Mouse (Mus musculus): ENCODE data around the gene Rassf8. TPM values are rescaled to one million over a fixed set of nuclear protein-coding genes. Genes with fewer than 3 reads are reported as not detected.
A peak's percentile ranks its signal among the peaks of the same experiment; 100 is the strongest.

Gene Rassf8
- polyA plus RNA-seq, 1 experiment from 2014 or later: 2.4 TPM

DNA sequence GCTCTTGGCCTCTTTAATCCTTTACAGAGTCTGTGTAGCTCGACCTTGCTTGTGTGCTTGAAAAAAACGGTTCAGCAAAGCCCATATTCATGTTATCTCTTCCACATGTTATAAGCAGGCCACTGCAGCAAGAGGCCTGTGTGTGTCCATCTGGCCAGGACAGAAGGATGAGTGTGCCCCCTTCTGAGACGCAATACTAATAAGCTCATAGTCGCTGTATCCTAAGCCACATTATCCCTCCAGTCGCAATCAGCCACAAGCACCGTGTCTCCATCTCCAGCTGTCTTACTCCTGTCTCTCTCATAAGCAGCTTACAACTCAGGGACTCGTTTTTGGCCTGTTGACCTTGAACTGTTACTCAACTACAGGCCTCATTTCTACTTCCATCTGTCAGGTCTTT lies 24.0 kb upstream of the Rassf8 start:
- no peak overlapping the region for H3K27ac ChIP-seq (ENCODE audit: low read depth, low read length)
- ATAC-seq (no peak), DNase-seq (ENCODE audit: low spot score) (no peak)
- WGBS: 77% methylated on average over 7 of the region's 7 CpGs
- no peak overlapping the region for H3K4me2 ChIP-seq (ENCODE audit: low read length)
- H3K9ac ChIP-seq (ENCODE audit: low read length): no peak overlapping the region
- no peaks in the 10 kb centered on the region for H3K9me3 ChIP-seq (replicated peaks; ENCODE audit: control insufficient read depth, low read length)
- H3K27me3 ChIP-seq (replicated peaks; ENCODE audit: control insufficient read depth, insufficient read depth, low read length): no peaks in the 10 kb centered on the region
- no peaks in the 10 kb centered on the region for H3K36me3 ChIP-seq (ENCODE audit: control insufficient read depth, insufficient read depth, low read length)
- no peaks in the 10 kb centered on the region for H3K4me1 ChIP-seq (ENCODE audit: control insufficient read depth, insufficient read depth, low read length)
- no peak overlapping the region for H3K4me3 ChIP-seq (ENCODE audit: low read depth, low read length)

DNA sequence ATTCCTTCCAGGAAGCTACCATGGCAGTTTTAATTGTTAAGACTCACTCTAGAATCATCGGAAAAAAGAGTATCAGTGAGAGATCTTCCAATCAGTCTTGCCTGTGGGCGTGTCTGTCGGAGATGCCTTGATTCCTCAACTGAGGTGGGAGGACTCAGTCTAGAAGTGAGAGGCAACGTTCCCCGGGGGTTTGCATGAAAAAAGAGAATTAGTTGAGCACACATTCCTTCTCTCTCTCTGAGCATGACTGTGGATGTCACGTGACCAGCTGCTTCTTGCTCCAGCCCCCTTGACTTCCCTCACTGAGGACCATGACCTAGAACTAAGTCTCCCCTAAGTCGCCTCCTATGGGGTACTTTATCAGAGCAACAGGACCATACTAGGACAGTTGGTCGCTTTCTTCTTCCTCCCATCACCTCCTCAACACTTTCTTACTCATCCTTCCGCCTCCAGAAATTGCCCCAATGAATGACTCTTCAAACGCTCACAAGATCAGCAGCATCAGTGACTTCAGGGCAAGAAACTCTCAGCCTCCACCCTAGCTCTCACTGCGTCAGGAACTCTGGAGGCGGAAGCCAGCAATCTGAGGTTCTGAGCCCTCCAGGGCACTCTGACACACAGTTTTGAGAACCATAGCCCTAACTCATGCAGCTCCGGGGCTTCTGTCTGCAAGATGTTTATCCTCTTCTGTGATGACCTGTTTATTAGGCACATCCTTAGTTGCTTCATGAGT lies 23.3 kb upstream of the Rassf8 start:
- no peak overlapping the region for H3K27ac ChIP-seq (ENCODE audit: low read depth, low read length)
- H3K4me1 ChIP-seq (ENCODE audit: control insufficient read depth, insufficient read depth, low read length): no peaks in the 10 kb centered on the region
- WGBS: 85% methylated on average over 13 of the region's 13 CpGs
- DNase-seq (ENCODE audit: low spot score): no peak
- H3K4me2 ChIP-seq (ENCODE audit: low read length): no peak overlapping the region
- no peak for ATAC-seq
- H3K9me3 ChIP-seq (replicated peaks; ENCODE audit: control insufficient read depth, low read length): no peaks in the 10 kb centered on the region
- no peak overlapping the region for H3K4me3 ChIP-seq (ENCODE audit: low read depth, low read length)
- no peaks in the 10 kb centered on the region for H3K36me3 ChIP-seq (ENCODE audit: control insufficient read depth, insufficient read depth, low read length)
- H3K9ac ChIP-seq (ENCODE audit: low read length): no peak overlapping the region
- no peaks in the 10 kb centered on the region for H3K27me3 ChIP-seq (replicated peaks; ENCODE audit: control insufficient read depth, insufficient read depth, low read length)

DNA sequence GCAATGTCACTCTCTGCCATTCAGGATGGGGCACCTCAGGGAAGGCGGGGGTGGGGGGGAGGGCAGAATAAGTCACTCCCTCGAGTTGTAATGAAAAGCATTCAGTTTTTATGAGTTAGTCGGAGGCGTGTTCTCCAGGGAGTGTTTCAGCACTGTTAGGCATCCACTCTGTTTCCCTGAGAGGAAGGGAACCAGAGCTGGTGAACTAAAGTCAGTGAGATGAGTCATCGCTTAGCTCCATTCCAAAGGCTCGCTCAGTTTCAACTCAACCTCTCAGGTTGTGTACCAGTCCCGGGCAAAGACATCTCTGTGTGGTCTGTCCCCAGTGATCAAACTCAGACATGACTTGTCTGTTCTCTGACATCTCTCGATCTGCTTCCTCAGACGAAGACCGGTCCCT lies 20.7 kb upstream of the Rassf8 start:
- Histone ChIP-seq H3K36me3 (ENCODE audit: control insufficient read depth, insufficient read depth, low read length) (no peaks in the 10 kb centered on the region), H3K4me2 (ENCODE audit: low read length) (no peak overlapping the region), H3K9me3 (replicated peaks; ENCODE audit: control insufficient read depth, low read length) (no peaks in the 10 kb centered on the region), H3K4me3 (ENCODE audit: low read depth, low read length) (no peak overlapping the region), H3K27me3 (replicated peaks; ENCODE audit: control insufficient read depth, insufficient read depth, low read length) (no peaks in the 10 kb centered on the region), H3K9ac (ENCODE audit: low read length) (no peak overlapping the region), H3K4me1 (ENCODE audit: control insufficient read depth, insufficient read depth, low read length) (no peaks in the 10 kb centered on the region), H3K27ac (ENCODE audit: low read depth, low read length) (no peak overlapping the region)
- WGBS: 89% methylated on average over 10 of the region's 10 CpGs
- DNase-seq (ENCODE audit: low spot score): no peak
- no peak for ATAC-seq

DNA sequence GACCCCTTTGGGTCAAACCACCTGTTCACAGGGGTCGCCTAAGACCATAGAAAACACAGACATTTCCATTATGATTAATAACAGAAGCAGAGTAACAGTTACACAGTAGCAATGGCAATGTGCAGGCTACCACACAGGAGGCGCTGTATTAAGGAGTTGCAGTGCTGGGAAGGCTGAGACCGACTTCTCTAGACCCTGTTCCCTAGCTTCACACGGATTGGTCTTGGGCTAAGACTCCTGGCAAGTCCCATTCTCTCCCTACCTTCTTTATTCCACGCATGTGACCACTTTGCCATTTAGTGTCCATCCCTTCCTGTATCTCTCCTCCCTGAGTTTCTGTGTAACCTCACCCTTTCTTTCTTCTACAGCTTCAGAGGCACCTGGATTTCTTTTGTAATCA lies 19.6 kb upstream of the Rassf8 start:
- no peak overlapping the region for H3K4me2 ChIP-seq (ENCODE audit: low read length)
- H3K27ac ChIP-seq (ENCODE audit: low read depth, low read length): no peak overlapping the region
- WGBS: 47% methylated on average over 5 of the region's 5 CpGs
- H3K9ac ChIP-seq (ENCODE audit: low read length): no peak overlapping the region
- no peaks in the 10 kb centered on the region for H3K4me1 ChIP-seq (ENCODE audit: control insufficient read depth, insufficient read depth, low read length)
- H3K27me3 ChIP-seq (replicated peaks; ENCODE audit: control insufficient read depth, insufficient read depth, low read length): no peaks in the 10 kb centered on the region
- no peak overlapping the region for H3K4me3 ChIP-seq (ENCODE audit: low read depth, low read length)
- no peaks in the 10 kb centered on the region for H3K9me3 ChIP-seq (replicated peaks; ENCODE audit: control insufficient read depth, low read length)
- DNase-seq (ENCODE audit: low spot score) (no peak), ATAC-seq (no peak)
- H3K36me3 ChIP-seq (ENCODE audit: control insufficient read depth, insufficient read depth, low read length): no peaks in the 10 kb centered on the region

DNA sequence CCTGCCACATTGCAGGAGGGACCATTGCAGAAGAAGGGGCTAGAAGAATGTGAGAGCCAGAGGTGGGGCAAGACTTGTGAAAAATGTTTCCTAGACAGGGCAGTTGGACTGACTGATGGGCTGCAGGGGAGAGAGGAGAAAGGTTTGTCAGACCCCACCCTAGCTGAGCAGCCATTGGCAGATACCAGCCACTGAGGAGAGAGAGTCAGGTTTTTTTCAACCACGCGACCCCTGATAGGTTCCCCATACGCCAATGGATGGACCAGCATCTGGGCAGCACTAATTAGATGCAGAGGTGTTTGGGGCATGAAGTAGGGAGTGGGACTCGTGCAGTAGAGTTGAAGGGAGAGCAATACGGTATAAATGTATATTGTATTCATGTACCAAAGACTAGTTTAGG lies 13.7 kb upstream of the Rassf8 start:
- H3K9ac ChIP-seq (ENCODE audit: low read length): no peak overlapping the region
- H3K27ac ChIP-seq (ENCODE audit: low read depth, low read length): no peak overlapping the region
- ATAC-seq (no peak), DNase-seq (ENCODE audit: low spot score) (no peak)
- H3K9me3 ChIP-seq (replicated peaks; ENCODE audit: control insufficient read depth, low read length): no peaks in the 10 kb centered on the region
- no peak overlapping the region for H3K4me2 ChIP-seq (ENCODE audit: low read length)
- no peaks in the 10 kb centered on the region for H3K36me3 ChIP-seq (ENCODE audit: control insufficient read depth, insufficient read depth, low read length)
- H3K4me1 ChIP-seq (ENCODE audit: control insufficient read depth, insufficient read depth, low read length): no peaks in the 10 kb centered on the region
- no peaks in the 10 kb centered on the region for H3K27me3 ChIP-seq (replicated peaks; ENCODE audit: control insufficient read depth, insufficient read depth, low read length)
- H3K4me3 ChIP-seq (ENCODE audit: low read depth, low read length): no peak overlapping the region
- WGBS: 68% methylated on average over 5 of the region's 5 CpGs

DNA sequence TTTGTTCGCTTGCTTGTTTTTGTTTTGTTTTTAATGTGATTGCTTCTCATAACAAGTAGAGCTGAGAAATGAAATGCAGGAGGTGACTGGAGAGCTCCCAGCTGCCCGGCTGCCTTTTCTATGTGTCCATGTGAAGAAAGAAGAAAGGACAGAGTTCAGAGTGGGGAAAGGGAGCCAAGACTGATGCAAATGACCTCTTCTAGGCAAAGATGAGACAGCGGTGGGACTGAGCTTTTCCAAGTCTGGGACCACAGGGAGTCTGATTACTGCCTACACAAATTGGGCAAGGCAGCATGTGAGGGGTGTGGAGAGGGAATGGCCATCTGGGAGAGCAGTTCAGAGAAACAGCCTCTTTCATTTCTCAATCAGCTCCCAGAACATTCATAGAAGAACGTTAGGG lies 13.3 kb upstream of the Rassf8 start:
- H3K27me3 ChIP-seq (replicated peaks; ENCODE audit: control insufficient read depth, insufficient read depth, low read length): no peaks in the 10 kb centered on the region
- no peaks in the 10 kb centered on the region for H3K4me1 ChIP-seq (ENCODE audit: control insufficient read depth, insufficient read depth, low read length)
- H3K9me3 ChIP-seq (replicated peaks; ENCODE audit: control insufficient read depth, low read length): no peaks in the 10 kb centered on the region
- H3K9ac ChIP-seq (ENCODE audit: low read length): no peak overlapping the region
- no peak overlapping the region for H3K4me3 ChIP-seq (ENCODE audit: low read depth, low read length)
- no peak overlapping the region for H3K27ac ChIP-seq (ENCODE audit: low read depth, low read length)
- ATAC-seq (no peak), DNase-seq (ENCODE audit: low spot score) (no peak)
- H3K36me3 ChIP-seq (ENCODE audit: control insufficient read depth, insufficient read depth, low read length): no peaks in the 10 kb centered on the region
- H3K4me2 ChIP-seq (ENCODE audit: low read length): no peak overlapping the region
- WGBS: 63% methylated on average over 4 of the region's 4 CpGs

DNA sequence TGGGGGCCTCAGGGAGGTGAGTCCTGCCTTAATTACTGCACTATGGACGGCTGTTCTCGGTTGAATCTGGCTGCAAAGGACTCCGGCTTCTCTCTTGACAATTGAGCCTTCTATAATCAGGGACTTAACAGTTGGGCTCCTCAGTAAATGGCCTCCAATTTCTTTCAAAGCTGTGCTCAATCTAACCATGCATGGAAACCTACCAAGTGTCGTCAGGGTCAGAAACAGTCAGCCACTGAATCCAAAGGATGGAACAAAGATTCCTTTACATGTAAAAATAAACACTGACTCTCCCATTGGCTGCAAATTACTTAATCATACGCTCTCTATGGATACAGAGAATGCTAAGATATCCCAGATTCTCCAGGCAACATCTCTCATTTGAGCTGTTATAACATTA lies 12.6 kb upstream of the Rassf8 start:
- no peak overlapping the region for H3K9ac ChIP-seq (ENCODE audit: low read length)
- H3K4me2 ChIP-seq (ENCODE audit: low read length): no peak overlapping the region
- H3K36me3 ChIP-seq (ENCODE audit: control insufficient read depth, insufficient read depth, low read length): no peaks in the 10 kb centered on the region
- no peak overlapping the region for H3K27ac ChIP-seq (ENCODE audit: low read depth, low read length)
- DNase-seq (ENCODE audit: low spot score) (peak; percentile 14), ATAC-seq (no peak)
- H3K4me1 ChIP-seq (ENCODE audit: control insufficient read depth, insufficient read depth, low read length): no peaks in the 10 kb centered on the region
- no peak overlapping the region for H3K4me3 ChIP-seq (ENCODE audit: low read depth, low read length)
- no peaks in the 10 kb centered on the region for H3K27me3 ChIP-seq (replicated peaks; ENCODE audit: control insufficient read depth, insufficient read depth, low read length)
- 18% methylated on average over 5 of the region's 5 CpGs for WGBS
- H3K9me3 ChIP-seq (replicated peaks; ENCODE audit: control insufficient read depth, low read length): no peaks in the 10 kb centered on the region

DNA sequence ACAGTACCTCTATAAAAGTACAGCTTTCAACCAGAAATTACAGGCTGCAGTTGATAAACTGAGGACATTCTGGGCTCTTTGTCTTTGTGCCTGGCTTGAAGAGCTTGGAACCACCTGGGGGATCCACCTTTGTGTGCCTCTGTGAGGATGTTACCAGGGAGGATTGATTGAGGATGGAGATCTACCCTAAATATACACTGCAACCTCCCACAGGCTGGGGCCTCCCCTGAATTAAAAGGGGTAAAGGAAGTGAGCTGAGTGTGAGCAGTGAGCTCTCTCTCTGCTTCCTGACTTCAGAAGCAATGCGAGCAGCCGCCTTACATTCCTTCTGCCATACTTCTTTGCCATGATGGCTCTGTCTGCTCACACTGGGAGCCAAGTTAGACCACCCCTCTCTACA lies 10.4 kb upstream of the Rassf8 start:
- Histone ChIP-seq H3K9me3 (replicated peaks; ENCODE audit: control insufficient read depth, low read length) (no peaks in the 10 kb centered on the region), H3K9ac (ENCODE audit: low read length) (no peak overlapping the region), H3K27me3 (replicated peaks; ENCODE audit: control insufficient read depth, insufficient read depth, low read length) (no peaks in the 10 kb centered on the region), H3K4me1 (ENCODE audit: control insufficient read depth, insufficient read depth, low read length) (no peaks in the 10 kb centered on the region), H3K4me3 (ENCODE audit: low read depth, low read length) (no peak overlapping the region), H3K4me2 (ENCODE audit: low read length) (no peak overlapping the region), H3K27ac (ENCODE audit: low read depth, low read length) (no peak overlapping the region), H3K36me3 (ENCODE audit: control insufficient read depth, insufficient read depth, low read length) (no peaks in the 10 kb centered on the region)
- 82% methylated on average over 2 of the region's 2 CpGs for WGBS
- ATAC-seq (no peak), DNase-seq (ENCODE audit: low spot score) (no peak)

DNA sequence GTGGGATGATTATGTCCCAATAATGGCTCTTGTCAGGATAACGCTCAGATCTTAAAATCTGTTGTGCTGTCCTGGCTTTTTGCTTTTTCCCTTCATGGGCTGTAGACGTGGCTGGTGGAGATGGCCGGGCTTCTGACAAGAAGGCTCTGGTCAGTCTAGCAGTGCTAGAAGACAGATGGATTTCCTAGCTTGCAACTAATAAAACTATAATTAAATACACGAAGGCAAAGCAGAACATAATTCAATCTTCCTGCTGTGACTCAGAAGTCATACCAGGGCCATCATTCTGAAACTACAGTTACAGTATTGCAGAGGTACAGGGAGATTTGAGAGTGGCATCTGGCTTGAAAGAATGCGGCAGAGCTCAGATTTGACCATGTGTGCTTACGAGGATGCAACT lies 7.3 kb upstream of the Rassf8 start:
- no peak overlapping the region for H3K9ac ChIP-seq (ENCODE audit: low read length)
- WGBS: 89% methylated on average over 6 of the region's 6 CpGs
- no peak overlapping the region for H3K4me3 ChIP-seq (ENCODE audit: low read depth, low read length)
- H3K36me3 ChIP-seq (ENCODE audit: control insufficient read depth, insufficient read depth, low read length): no peaks in the 10 kb centered on the region
- ATAC-seq: no peak
- no peak overlapping the region for H3K4me2 ChIP-seq (ENCODE audit: low read length)
- H3K4me1 ChIP-seq (ENCODE audit: control insufficient read depth, insufficient read depth, low read length): no peaks in the 10 kb centered on the region
- no peak overlapping the region for H3K27ac ChIP-seq (ENCODE audit: low read depth, low read length)
- H3K27me3 ChIP-seq (replicated peaks; ENCODE audit: control insufficient read depth, insufficient read depth, low read length): no peaks in the 10 kb centered on the region
- no peak for DNase-seq (ENCODE audit: low spot score)
- no peaks in the 10 kb centered on the region for H3K9me3 ChIP-seq (replicated peaks; ENCODE audit: control insufficient read depth, low read length)
